Mouse (Mus musculus): ENCODE data around the gene Rexo2.
"Not testable (repeated sequence)": the region's sequence is repeated elsewhere in the genome, so short reads cannot be mapped to it uniquely, and the experiment has no call there.

GRCm38 (mm10) chr9:48520405-48520804 is 40.0 kb upstream of the Rexo2 start:
- TF ChIP-seq EP300, CTCF (IDR thresholded peaks at IDR 0.05; ENCODE audit: low read depth): not testable (repeated sequence)
